Mouse (Mus musculus) lung, adult 2 months (tissue): Measurements from ENCODE around the gene Gm20388. TPM values are rescaled to one million over a fixed set of nuclear protein-coding genes. Genes with fewer than 3 reads are reported as not detected.

Experiments used
- DNase-seq: peaks from one replicate; pipeline ENCODE4 v3.0.0; 2022
- H3K4me1 ChIP-seq: fragments of 200-500 bp; 2 replicates; pipeline ENCODE4 v1.6.1; 2011; ENCODE audit warnings: low read length; ENCODE audit not compliant: control insufficient read depth, insufficient read depth
- H3K4me3 ChIP-seq: fragments of 200-500 bp; replicated peaks from 2 replicates; pipeline ENCODE3; 2011; ENCODE audit warnings: low read depth, mild to moderate bottlenecking, control low read depth, low read length; ENCODE audit errors: extremely low read depth
- CTCF ChIP-seq: fragments of 200-500 bp; IDR thresholded peaks from 2 replicates; pipeline ENCODE4 v1.5.1; 2011; ENCODE audit warnings: mild to moderate bottlenecking, low read length, control low read depth; ENCODE audit not compliant: insufficient read depth
- POLR2A ChIP-seq: fragments of 200-500 bp; IDR thresholded peaks from 2 replicates; pipeline ENCODE4 v1.6.1; 2011; ENCODE audit warnings: low read depth, mild to moderate bottlenecking, control low read depth, low read length, borderline replicate concordance; ENCODE audit errors: extremely low read depth
- WGBS: fragments of 180-500 bp; shearing (Covaris S2); methylation state at CpG from one replicate; pipeline ENCODE4 v1.1.7; 2018; 5-methylcytosine and 5-hydroxymethylcytosine counted together
- polyA plus RNA-seq: library from polyadenylated mRNA; depleted of rRNA; stranded (reverse); fragments of >200 nt; gene quantifications from 2 replicates; pipeline ENCODE4 v1.2.3, GENCODE M21; 2012

The Gm20388 gene
- polyA plus RNA-seq, 1 experiment, result 67.8 TPM

DNA sequence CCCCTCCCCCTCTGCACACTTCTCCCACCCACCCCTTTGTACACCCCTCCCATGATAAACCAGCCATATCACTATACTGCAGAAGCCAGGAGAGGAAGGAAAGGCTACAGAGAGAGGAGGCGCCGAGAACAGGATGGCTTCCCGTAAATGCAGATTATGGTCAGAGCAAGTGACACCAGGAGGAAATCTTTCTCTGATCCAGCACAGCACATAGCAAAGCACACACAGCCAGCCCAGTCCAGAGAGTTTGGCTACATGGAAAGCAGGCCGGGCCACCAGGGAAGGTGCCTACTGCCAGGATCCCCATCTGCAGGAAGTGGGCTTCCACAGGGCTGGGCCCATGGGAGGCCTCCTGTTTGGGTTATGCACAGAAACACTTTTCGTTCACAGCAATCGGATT lies 4383.8 kb downstream of the Gm20388 start:
- no peak for TF ChIP-seq POLR2A
- TF ChIP-seq CTCF, result no peak
- Histone ChIP-seq H3K4me1 (no peaks in the 10 kb centered on the region; the same call in 1 of the 2 replicates), H3K4me3 (no peak overlapping the region)
- DNase-seq, result no peak
- WGBS, result 44% methylated on average over 6 of the region's 6 CpGs

DNA sequence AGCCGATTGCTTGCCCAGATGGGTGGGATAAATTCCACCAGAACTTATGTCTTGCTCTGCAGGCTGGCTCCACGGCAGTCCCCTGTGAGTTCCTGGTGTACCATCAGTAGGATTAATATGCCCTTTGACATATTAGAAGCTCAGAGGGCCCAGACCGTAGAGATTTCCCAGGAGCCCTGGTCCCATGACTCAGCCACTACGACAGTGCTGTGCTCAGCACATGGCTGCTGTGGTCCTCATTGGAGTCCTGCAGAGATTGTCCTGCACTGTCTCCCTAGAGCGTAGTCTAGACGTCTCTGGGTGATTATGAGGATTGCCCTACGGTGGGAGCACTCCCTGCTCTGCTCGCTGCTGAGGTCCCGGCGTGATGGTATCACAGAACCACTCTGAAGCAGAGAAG lies 4384.3 kb downstream of the Gm20388 start:
- DNase-seq, result no peak
- WGBS, result 56% methylated on average over 10 of the region's 10 CpGs
- no peak overlapping the region for H3K4me3 ChIP-seq
- no peaks in the 10 kb centered on the region; the same call in 1 of the 2 replicates for H3K4me1 ChIP-seq
- TF ChIP-seq POLR2A (no peak), CTCF (no peak)

DNA sequence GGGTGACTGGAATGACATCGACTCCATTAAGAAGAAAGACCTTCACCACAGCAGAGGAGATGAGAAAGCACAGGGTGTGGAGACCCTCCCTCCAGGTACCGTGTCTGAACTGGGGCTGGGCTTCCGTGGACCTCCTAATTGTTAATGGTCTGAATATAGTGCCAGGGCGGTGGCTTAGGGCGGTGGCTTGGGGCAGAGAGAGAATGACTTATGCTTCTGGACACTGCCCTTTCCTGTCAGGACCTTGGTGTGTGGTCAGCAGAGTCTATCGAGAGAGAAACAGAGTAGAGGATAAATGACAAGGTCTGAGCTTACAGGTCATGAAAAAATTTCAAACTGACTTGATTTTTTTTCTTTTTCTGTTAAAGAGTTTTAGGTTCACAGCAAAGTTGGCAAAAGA lies 4384.7 kb downstream of the Gm20388 start:
- no peak for DNase-seq
- 58% methylated on average over 6 of the region's 6 CpGs for WGBS
- H3K4me3 ChIP-seq, result no peak overlapping the region
- H3K4me1 ChIP-seq, result no peaks in the 10 kb centered on the region; the same call in 1 of the 2 replicates
- TF ChIP-seq POLR2A (no peak), CTCF (no peak)

DNA sequence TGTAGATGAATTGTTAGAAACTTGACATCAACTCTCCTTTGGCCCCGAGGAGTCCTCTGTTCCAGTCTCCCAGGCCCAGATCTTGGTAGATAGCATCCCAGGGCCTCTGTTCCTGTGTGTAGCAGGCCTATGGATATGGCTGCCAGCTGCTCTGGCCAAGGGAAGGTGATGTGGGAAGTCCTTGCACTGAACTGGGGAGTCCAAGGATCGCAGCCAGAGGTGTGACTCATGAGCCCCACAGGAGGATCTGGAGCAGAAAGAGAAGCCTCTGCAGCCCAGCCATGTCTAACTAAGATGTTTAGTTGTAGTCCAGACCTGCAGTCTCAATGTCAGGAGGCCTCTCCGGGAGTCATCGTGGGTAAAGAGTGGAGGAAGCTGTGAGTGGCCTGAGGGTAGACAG lies 4390.9 kb downstream of the Gm20388 start:
- TF ChIP-seq POLR2A, result no peak
- no peak for TF ChIP-seq CTCF
- no peak for DNase-seq
- 81% methylated on average over 4 of the region's 4 CpGs for WGBS
- Histone ChIP-seq H3K4me3 (no peak overlapping the region), H3K4me1 (peaks cover 8% of the 10 kb centered on the region)

DNA sequence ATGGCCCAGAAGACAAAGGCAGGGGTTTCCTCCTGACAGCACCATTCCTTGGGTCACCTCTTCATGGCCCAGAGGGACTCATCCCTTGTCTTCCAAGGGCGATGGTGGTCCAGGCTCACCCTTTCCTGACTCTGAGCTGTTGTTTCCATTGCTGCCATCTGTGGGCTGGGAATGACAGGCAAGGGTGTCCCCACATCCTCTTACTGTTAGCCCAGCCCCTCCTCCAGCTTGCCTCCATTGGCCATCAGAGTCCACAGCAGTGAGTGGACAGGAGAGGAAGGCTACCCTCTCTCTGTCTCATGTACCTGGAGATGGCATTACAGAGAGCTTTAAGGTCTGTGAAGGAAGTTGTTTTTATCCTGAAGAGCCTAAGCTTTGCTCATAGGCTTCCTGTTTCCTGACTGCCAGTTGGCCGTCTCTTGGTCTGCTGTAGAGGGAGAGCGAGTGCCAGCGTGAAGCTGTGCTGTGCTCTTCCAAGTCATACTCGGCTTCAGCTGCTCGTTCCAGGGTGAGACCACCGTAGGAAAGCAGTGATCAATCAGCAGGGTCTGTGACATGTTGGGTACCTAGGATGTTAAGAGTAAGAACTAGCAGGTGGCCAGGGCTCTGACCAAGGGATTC lies 4391.4 kb downstream of the Gm20388 start:
- 44% methylated on average over 7 of the region's 7 CpGs for WGBS

DNA sequence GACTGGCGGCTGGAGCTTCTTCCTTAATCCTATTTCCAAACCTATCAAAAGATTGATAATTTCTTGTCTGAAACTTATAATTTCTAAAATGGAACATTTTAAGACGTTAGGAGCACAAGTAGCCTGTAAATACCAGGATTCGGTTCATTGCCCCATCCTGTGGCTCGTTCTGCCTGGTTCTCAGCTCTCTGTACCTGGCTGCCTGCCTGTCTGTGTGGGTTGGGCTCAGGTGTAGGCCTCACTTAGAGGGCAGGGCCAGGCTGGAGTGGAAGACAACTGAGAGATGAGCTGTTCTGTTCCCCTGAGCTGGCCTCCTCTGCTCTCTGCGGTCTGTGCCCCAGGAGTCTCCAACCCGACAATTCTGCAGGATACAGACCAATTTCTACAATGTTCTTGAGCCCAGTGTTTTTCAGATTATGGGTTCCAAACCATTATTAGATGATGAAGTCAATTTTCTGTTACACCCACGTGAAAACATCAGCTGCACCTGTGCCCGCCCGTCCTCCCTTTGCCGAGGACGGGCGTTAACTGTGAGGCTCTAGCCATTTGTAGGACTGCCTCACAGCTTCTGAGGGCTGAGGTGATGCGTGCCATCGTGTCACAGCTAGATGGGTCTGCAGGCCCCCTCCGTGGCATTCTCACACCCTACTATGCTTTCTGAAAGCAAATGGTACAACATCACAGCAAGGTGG lies 4392.7 kb downstream of the Gm20388 start:
- 87% methylated on average over 15 of the region's 15 CpGs for WGBS
- peaks cover 8% of the 10 kb centered on the region for H3K4me1 ChIP-seq
- no peak for TF ChIP-seq CTCF
- no peak for TF ChIP-seq POLR2A
- no peak overlapping the region for H3K4me3 ChIP-seq
- DNase-seq, result no peak

More for the DNA sequence above, 4391.4 kb downstream of the Gm20388 start:
- DNase-seq, result no peak
- no peak overlapping the region for H3K4me3 ChIP-seq
- TF ChIP-seq POLR2A (no peak), CTCF (no peak)
- H3K4me1 ChIP-seq, result peaks cover 8% of the 10 kb centered on the region

DNA sequence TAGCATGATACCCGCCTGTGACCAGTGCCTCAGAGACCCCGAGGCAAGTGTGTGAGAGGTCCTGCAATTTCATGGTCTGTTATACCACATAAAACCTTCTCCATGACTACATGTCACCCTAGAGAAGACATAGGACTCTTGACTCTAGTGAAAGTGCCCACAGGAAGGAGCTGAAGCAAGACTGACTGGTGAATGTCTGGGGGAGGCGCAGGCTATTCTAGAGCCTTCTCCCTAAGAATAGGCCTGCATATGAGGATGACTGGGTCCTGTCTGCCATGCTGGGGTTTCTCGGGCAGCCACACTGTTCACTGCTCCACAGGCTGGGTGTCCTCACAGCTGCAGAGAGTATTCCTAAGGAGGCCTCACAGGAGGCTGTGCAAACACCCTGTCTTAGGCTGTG lies 4393.5 kb downstream of the Gm20388 start:
- peaks cover 12% of the 10 kb centered on the region for H3K4me1 ChIP-seq
- no peak overlapping the region for H3K4me3 ChIP-seq
- 92% methylated on average over 4 of the region's 4 CpGs for WGBS
- TF ChIP-seq CTCF (no peak), POLR2A (no peak)
- no peak for DNase-seq

DNA sequence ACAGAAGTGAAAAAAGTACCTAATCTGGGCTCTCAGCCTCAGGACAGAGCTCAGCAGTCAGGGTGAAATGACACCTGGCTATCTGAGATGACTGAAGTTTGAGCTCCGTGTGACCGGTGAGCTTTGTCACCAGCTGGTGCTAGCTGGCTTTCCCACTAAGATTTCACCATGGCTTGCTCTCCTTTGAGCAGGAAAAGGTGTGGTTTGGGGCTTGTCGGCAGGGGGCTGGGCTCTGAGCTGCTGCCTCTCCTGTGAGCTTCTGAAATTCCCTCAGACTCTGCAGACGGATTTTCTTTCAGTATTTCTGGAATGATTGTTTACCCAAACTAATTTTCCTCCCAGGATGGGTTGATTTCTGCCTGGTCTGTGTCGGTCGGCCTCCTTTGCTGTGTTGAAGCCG lies 4395.9 kb downstream of the Gm20388 start:
- DNase-seq, result no peak
- TF ChIP-seq CTCF (no peak), POLR2A (no peak)
- Histone ChIP-seq H3K4me1 (peaks cover 13% of the 10 kb centered on the region), H3K4me3 (no peak overlapping the region)
- WGBS, result 50% methylated on average over 7 of the region's 7 CpGs

DNA sequence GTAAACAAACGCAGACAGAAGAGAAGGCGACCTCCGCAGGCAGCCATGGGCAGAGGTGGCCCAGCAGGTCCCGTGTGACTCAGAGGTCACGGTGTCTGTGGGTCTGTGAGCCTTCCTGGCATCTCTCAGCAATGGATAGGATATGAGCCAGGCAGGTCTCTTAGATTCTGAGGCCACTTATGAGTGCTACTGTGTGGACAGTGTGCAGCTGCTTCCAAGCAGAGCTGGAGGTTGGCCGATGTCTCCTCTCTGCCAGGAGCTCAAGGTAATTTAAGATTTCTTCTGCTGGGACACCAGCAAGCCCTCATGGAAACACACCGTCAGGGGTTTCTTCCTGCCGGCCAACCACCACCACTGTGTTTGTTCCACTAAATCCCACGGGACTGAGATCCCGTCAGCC lies 4397.1 kb downstream of the Gm20388 start:
- peaks cover 5% of the 10 kb centered on the region for H3K4me1 ChIP-seq
- WGBS, result 82% methylated on average over 10 of the region's 10 CpGs
- no peak overlapping the region for H3K4me3 ChIP-seq
- TF ChIP-seq POLR2A (no peak), CTCF (no peak)
- no peak for DNase-seq

DNA sequence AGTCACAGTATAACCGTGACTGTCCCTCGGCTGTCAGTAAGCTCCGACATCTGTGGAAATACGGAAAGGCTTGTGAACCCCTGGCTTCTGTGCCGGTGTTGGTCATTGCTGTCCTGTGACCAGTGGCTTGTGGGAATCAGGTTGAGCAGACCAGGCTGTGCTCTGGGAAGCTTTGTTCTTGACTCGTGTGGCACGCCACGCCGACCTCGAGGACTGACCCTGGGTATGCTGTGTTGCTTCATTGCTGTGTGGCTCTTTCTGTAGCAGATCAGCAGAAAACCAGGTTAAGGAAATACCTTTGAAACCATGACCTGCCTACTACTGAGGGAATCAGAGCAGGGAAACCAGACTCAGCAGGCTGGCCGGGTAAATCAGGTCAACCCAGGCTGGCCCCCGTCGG lies 4399.9 kb downstream of the Gm20388 start:
- TF ChIP-seq CTCF (no peak), POLR2A (no peak)
- Histone ChIP-seq H3K4me3 (no peak overlapping the region), H3K4me1 (peaks cover 8% of the 10 kb centered on the region)
- WGBS, result 94% methylated on average over 13 of the region's 13 CpGs
- no peak for DNase-seq
